Mouse (Mus musculus): ENCODE data around the gene Thyn1. TPM values are rescaled to one million over a fixed set of nuclear protein-coding genes. Genes with fewer than 3 reads are reported as not detected.
A peak's percentile ranks its signal among the peaks of the same experiment; 100 is the strongest.

Gene Thyn1
- 93.5 and 104 TPM in 2 replicates for polyA plus RNA-seq (2012; rRNA removed)

GRCm38 (mm10) chr9:26999461-27000395, at the start of gene Thyn1, which contains the start of gene Acad8:
Thyn1 (plus strand) TSS chr9:26999710.
Acad8 (minus strand) TSS chr9:26999566.
- under 1% methylated on average over 35 of the region's 35 CpGs for WGBS
- peak; percentile 94 to 96 for DNase-seq
- TF ChIP-seq CTCF (IDR thresholded peaks at IDR 0.05; ENCODE audit: borderline replicate concordance, insufficient read depth, low read depth, low read length) = no peak
- TF ChIP-seq POLR2A (IDR thresholded peaks at IDR 0.05; ENCODE audit: borderline replicate concordance, insufficient read depth, low read length) = peak; percentile 72; the same call in 1 of the 2 replicates
- H3K4me1 ChIP-seq (ENCODE audit: control insufficient read depth, insufficient read depth, low read length) = peaks cover 3% of the 10 kb centered on the region; the same call in 1 of the 2 replicates
- H3K27me3 ChIP-seq (ENCODE audit: control insufficient read depth, insufficient read depth, low read length) = no peaks in the 10 kb centered on the region
- peak within 1 kb of the TSS; percentile 57 for H3K27ac ChIP-seq (ENCODE audit: insufficient read depth, low read length)
- H3K4me3 ChIP-seq (replicated peaks; ENCODE audit: insufficient read depth, low read depth, low read length) = peak within 1 kb of the TSS; percentile 84

- no peak for DNase-seq
- WGBS = 84% methylated on average over 9 of the region's 9 CpGs
- Histone ChIP-seq H3K4me3 (replicated peaks; ENCODE audit: insufficient read depth, low read depth, low read length) (no peak overlapping the region), H3K4me1 (ENCODE audit: control insufficient read depth, insufficient read depth, low read length) (no peaks in the 10 kb centered on the region), H3K27ac (ENCODE audit: insufficient read depth, low read length) (no peak overlapping the region), H3K27me3 (ENCODE audit: control insufficient read depth, insufficient read depth, low read length) (no peaks in the 10 kb centered on the region)
- no peak for TF ChIP-seq POLR2A (IDR thresholded peaks at IDR 0.05; ENCODE audit: borderline replicate concordance, insufficient read depth, low read length)
Measured at GRCm38 (mm10) chr9:26977754-26978153, 21.8 kb upstream of the Thyn1 start.

GRCm38 (mm10) chr9:26978776-26979175, 20.7 kb upstream of the Thyn1 start:
- Histone ChIP-seq H3K4me1 (ENCODE audit: control insufficient read depth, insufficient read depth, low read length) (no peaks in the 10 kb centered on the region), H3K27ac (ENCODE audit: insufficient read depth, low read length) (no peak overlapping the region), H3K27me3 (ENCODE audit: control insufficient read depth, insufficient read depth, low read length) (no peaks in the 10 kb centered on the region), H3K4me3 (replicated peaks; ENCODE audit: insufficient read depth, low read depth, low read length) (no peak overlapping the region)
- 87% methylated on average over 3 of the region's 3 CpGs for WGBS
- no peak for TF ChIP-seq POLR2A (IDR thresholded peaks at IDR 0.05; ENCODE audit: borderline replicate concordance, insufficient read depth, low read length)
- TF ChIP-seq CTCF (IDR thresholded peaks at IDR 0.05; ENCODE audit: borderline replicate concordance, insufficient read depth, low read depth, low read length) = no peak
- DNase-seq = no peak

GRCm38 (mm10) chr9:26985090-26985613, 14.4 kb upstream of the Thyn1 start:
- no peaks in the 10 kb centered on the region for H3K27me3 ChIP-seq (ENCODE audit: control insufficient read depth, insufficient read depth, low read length)
- DNase-seq = no peak
- H3K4me1 ChIP-seq (ENCODE audit: control insufficient read depth, insufficient read depth, low read length) = no peaks in the 10 kb centered on the region
- no peak overlapping the region for H3K27ac ChIP-seq (ENCODE audit: insufficient read depth, low read length)
- 97% methylated on average over 2 of the region's 2 CpGs for WGBS
- no peak overlapping the region for H3K4me3 ChIP-seq (replicated peaks; ENCODE audit: insufficient read depth, low read depth, low read length)
- no peak for TF ChIP-seq POLR2A (IDR thresholded peaks at IDR 0.05; ENCODE audit: borderline replicate concordance, insufficient read depth, low read length)
- no peak for TF ChIP-seq CTCF (IDR thresholded peaks at IDR 0.05; ENCODE audit: borderline replicate concordance, insufficient read depth, low read depth, low read length)

- DNase-seq = no peak
- no peak overlapping the region for H3K4me3 ChIP-seq (replicated peaks; ENCODE audit: insufficient read depth, low read depth, low read length)
- WGBS = 97% methylated on average over 6 of the region's 6 CpGs
- H3K27ac ChIP-seq (ENCODE audit: insufficient read depth, low read length) = no peak overlapping the region
- H3K27me3 ChIP-seq (ENCODE audit: control insufficient read depth, insufficient read depth, low read length) = no peaks in the 10 kb centered on the region
- TF ChIP-seq POLR2A (IDR thresholded peaks at IDR 0.05; ENCODE audit: borderline replicate concordance, insufficient read depth, low read length) (no peak), CTCF (IDR thresholded peaks at IDR 0.05; ENCODE audit: borderline replicate concordance, insufficient read depth, low read depth, low read length) (no peak)
- H3K4me1 ChIP-seq (ENCODE audit: control insufficient read depth, insufficient read depth, low read length) = no peaks in the 10 kb centered on the region
Measured at GRCm38 (mm10) chr9:26985668-26986277, 13.7 kb upstream of the Thyn1 start.

GRCm38 (mm10) chr9:26990181-26990580, 9.3 kb upstream of the Thyn1 start:
- 88% methylated on average over 4 of the region's 4 CpGs for WGBS
- no peak for DNase-seq
- Histone ChIP-seq H3K4me3 (replicated peaks; ENCODE audit: insufficient read depth, low read depth, low read length) (no peak overlapping the region), H3K4me1 (ENCODE audit: control insufficient read depth, insufficient read depth, low read length) (no peaks in the 10 kb centered on the region), H3K27me3 (ENCODE audit: control insufficient read depth, insufficient read depth, low read length) (no peaks in the 10 kb centered on the region), H3K27ac (ENCODE audit: insufficient read depth, low read length) (no peak overlapping the region)
- TF ChIP-seq POLR2A (IDR thresholded peaks at IDR 0.05; ENCODE audit: borderline replicate concordance, insufficient read depth, low read length) (no peak), CTCF (IDR thresholded peaks at IDR 0.05; ENCODE audit: borderline replicate concordance, insufficient read depth, low read depth, low read length) (no peak)

- Histone ChIP-seq H3K27ac (ENCODE audit: insufficient read depth, low read length) (no peak overlapping the region), H3K4me1 (ENCODE audit: control insufficient read depth, insufficient read depth, low read length) (0 out of 2 replicates have a peak, but pooled peaks cover under 1% of the 10 kb centered on the region), H3K27me3 (ENCODE audit: control insufficient read depth, insufficient read depth, low read length) (no peaks in the 10 kb centered on the region), H3K4me3 (replicated peaks; ENCODE audit: insufficient read depth, low read depth, low read length) (peak overlapping the region; percentile 29)
- TF ChIP-seq CTCF (IDR thresholded peaks at IDR 0.05; ENCODE audit: borderline replicate concordance, insufficient read depth, low read depth, low read length) (no peak), POLR2A (IDR thresholded peaks at IDR 0.05; ENCODE audit: borderline replicate concordance, insufficient read depth, low read length) (no peak)
- WGBS = 19% methylated on average over 10 of the region's 10 CpGs
- peak in 1 of 2 experiments; percentile 59 for DNase-seq
Measured at GRCm38 (mm10) chr9:26993118-26993517, 6.4 kb upstream of the Thyn1 start.

All from cerebellum, adult 2 months (tissue).